Mouse (Mus musculus) neutrophil, adult 5-6 weeks (primary cell): ENCODE data around the gene Dlg1. TPM values are rescaled to one million over a fixed set of nuclear protein-coding genes. Genes with fewer than 3 reads are reported as not detected.

Experiments
- total RNA-seq: library from RNA; stranded (forward); fragments of 200-1000 nt; gene quantifications from 2 replicates; pipeline ENCODE4 v1.2.3, GENCODE M21; 2017

Gene Dlg1
- total RNA-seq, 1 experiment from 2014 or later = 94.7 TPM

Other genes with a start within 250 kb of the Dlg1 start
- gene Bdh1, start 241.2 kb upstream of the Dlg1 start, total RNA-seq = 2.8 and 7.4 TPM in 2 replicates
- gene Meltf, start 215.4 kb downstream of the Dlg1 start, total RNA-seq = not detected in 2 replicates